Mouse (Mus musculus) ES-E14 (cell line): ENCODE data around the gene Lin28a. TPM values are rescaled to one million over a fixed set of nuclear protein-coding genes. Genes with fewer than 3 reads are reported as not detected.
A peak's percentile ranks its signal among the peaks of the same experiment; 100 is the strongest.

Source experiments
- DNase-seq: peaks from one replicate; pipeline ENCODE4 v3.0.0-alpha.2; 2013; ENCODE audit warnings: low read depth, low spot score
- H3K27ac ChIP-seq: 2 replicates; pipeline ENCODE4 v1.5.1; 2012; ENCODE audit warnings: low read depth, mild to moderate bottlenecking, low read length, moderate library complexity, mixed read lengths; ENCODE audit not compliant: poor library complexity, insufficient read depth, severe bottlenecking
- H3K36me3 ChIP-seq: 2 replicates; pipeline ENCODE4 v1.6.1; 2012; ENCODE audit warnings: mild to moderate bottlenecking, low read length, moderate library complexity, mixed read lengths; ENCODE audit not compliant: control insufficient read depth, poor library complexity, insufficient read depth, severe bottlenecking
- H3K4me1 ChIP-seq, 2 experiments: fragments of 150-350 bp in 1 of 2; sonication (generic) in 1 of 2; 2 replicates each; pipeline ENCODE4 v1.6.1; 2012; ENCODE audit warnings: low read length in 2 of 2, mild to moderate bottlenecking in 1 of 2, mixed read lengths in 1 of 2; ENCODE audit not compliant: control insufficient read depth in 2 of 2, insufficient read depth in 2 of 2, poor library complexity in 1 of 2
- H3K4me3 ChIP-seq, 2 experiments: fragments of 150-350 bp in 1 of 2; sonication (generic) in 1 of 2; 2 replicates each; pipeline ENCODE4 v1.5.1; 2012; ENCODE audit warnings: low read length in 2 of 2, low read depth in 1 of 2, mild to moderate bottlenecking in 1 of 2, mixed read lengths in 1 of 2; ENCODE audit not compliant: insufficient read depth in 1 of 2, poor library complexity in 1 of 2, severe bottlenecking in 1 of 2
- H3K9ac ChIP-seq: 2 replicates; pipeline ENCODE4 v1.6.1; 2012; ENCODE audit warnings: low read depth, mild to moderate bottlenecking, low read length, mixed read lengths; ENCODE audit not compliant: poor library complexity, insufficient read depth, severe bottlenecking
- H3K9me3 ChIP-seq: fragments of 150-350 bp; sonication (generic); 2 replicates; pipeline ENCODE4 v1.6.1; 2012; ENCODE audit warnings: low read depth, mild to moderate bottlenecking, low read length; ENCODE audit not compliant: control insufficient read depth, insufficient read depth
- CHD2 ChIP-seq: IDR thresholded peaks from 2 replicates; pipeline ENCODE4 v1.6.1; 2014; ENCODE audit warnings: mild to moderate bottlenecking, low read depth, low read length, inconsistent platforms
- HCFC1 ChIP-seq: IDR thresholded peaks from 2 replicates; pipeline ENCODE4 v1.6.1; 2012; ENCODE audit warnings: low read length, inconsistent platforms, borderline replicate concordance; ENCODE audit not compliant: insufficient read depth
- MAFK ChIP-seq: IDR thresholded peaks from 2 replicates; pipeline ENCODE4 v1.6.1; 2014; ENCODE audit warnings: mild to moderate bottlenecking, low read depth, low read length, inconsistent platforms; ENCODE audit not compliant: insufficient read depth
- ZC3H11A ChIP-seq: IDR thresholded peaks from 2 replicates; pipeline ENCODE4 v1.6.1; 2012; ENCODE audit warnings: low read depth, mild to moderate bottlenecking, inconsistent platforms, low read length, borderline replicate concordance
- ZNF384 ChIP-seq: IDR thresholded peaks from 2 replicates; pipeline ENCODE4 v1.6.1; 2012; ENCODE audit warnings: low read depth, low read length, inconsistent platforms
- in situ Hi-C, 2 experiments: fragments of 600-800 bp; cut with MboI; formaldehyde crosslinking; loops; one replicate each; pipeline ENCODE4 v1.15.1; 2025; ENCODE audit warnings: low sequenced_read_pairs in 2 of 2, inconsistent platforms in 1 of 2; ENCODE audit not compliant: unreplicated experiment in 2 of 2
- total RNA-seq: library from RNA; depleted of rRNA; stranded (reverse); fragments of 300-350 nt; gene quantifications from 2 replicates; pipeline ENCODE4 v1.2.3, GENCODE M21; 2012

Gene Lin28a
- total RNA-seq, 1 experiment = 134 TPM

GRCm38 (mm10) chr4:134020621-134021020 lies 2.0 kb upstream of the Lin28a start:
- Histone ChIP-seq H3K4me1 (peaks cover 0 to 8% of the 10 kb centered on the region in 2 experiments; a peak in 3 of 4 replicates), H3K9ac (no peak overlapping the region), H3K36me3 (no peaks in the 10 kb centered on the region; the same call in 1 of the 2 replicates), H3K9me3 (no peaks in the 10 kb centered on the region), H3K4me3 (no peak overlapping the region), H3K27ac (no peak overlapping the region)
- no peak for DNase-seq
- in situ Hi-C loops = no loop called here
- TF ChIP-seq ZNF384 (peak; percentile 87), MAFK (no peak)

GRCm38 (mm10) chr4:134019641-134020351 lies 1.2 kb upstream of the Lin28a start:
- no peak for DNase-seq
- Histone ChIP-seq H3K4me1 (peaks cover 0 to 9% of the 10 kb centered on the region in 2 experiments; a peak in 3 of 4 replicates), H3K27ac (no peak overlapping the region), H3K9ac (no peak overlapping the region; the same call in 1 of the 2 replicates), H3K9me3 (no peaks in the 10 kb centered on the region), H3K4me3 (peak overlapping the region; percentile 23 to 39; a peak in 3 of 4 replicates), H3K36me3 (peaks cover 1% of the 10 kb centered on the region; the same call in 1 of the 2 replicates)
- TF ChIP-seq HCFC1 (no peak), CHD2 (no peak), MAFK (no peak), ZC3H11A (no peak), ZNF384 (no peak)
- in situ Hi-C loops = no loop called here

- DNase-seq = peak; percentile 46
- Histone ChIP-seq H3K4me3 (peak overlapping the region; percentile 85 to 88), H3K27ac (peak overlapping the region; percentile 80; the same call in 1 of the 2 replicates)
Measured at GRCm38 (mm10) chr4:134019210-134019609, 569 bp upstream of the Lin28a start.

GRCm38 (mm10) chr4:134018038-134018778 lies 433 bp downstream of the Lin28a start:
- no peak for TF ChIP-seq MAFK
- TF ChIP-seq HCFC1 = no peak
- no peak for TF ChIP-seq ZC3H11A
- no peak for TF ChIP-seq ZNF384
- TF ChIP-seq CHD2 = no peak
- Histone ChIP-seq H3K4me3 (peak overlapping the region; percentile 85 to 88), H3K36me3 (peaks cover 5% of the 10 kb centered on the region; the same call in 1 of the 2 replicates), H3K9me3 (no peaks in the 10 kb centered on the region), H3K4me1 (peaks cover 0 to 4% of the 10 kb centered on the region in 2 experiments; a peak in 3 of 4 replicates), H3K9ac (peak overlapping the region; percentile 87), H3K27ac (peak overlapping the region; percentile 96)
- no peak for DNase-seq
- in situ Hi-C loops = no loop called here

More at GRCm38 (mm10) chr4:134019210-134019609, 569 bp upstream of the Lin28a start:
- TF ChIP-seq ZNF384 (no peak), HCFC1 (no peak), MAFK (no peak), ZC3H11A (no peak), CHD2 (no peak)
- H3K36me3 ChIP-seq = peaks cover 4% of the 10 kb centered on the region; the same call in 1 of the 2 replicates
- no peak overlapping the region; the same call in 1 of the 2 replicates for H3K9ac ChIP-seq
- H3K4me1 ChIP-seq = peaks cover 0 to 10% of the 10 kb centered on the region in 2 experiments; a peak in 3 of 4 replicates
- no peaks in the 10 kb centered on the region for H3K9me3 ChIP-seq
- in situ Hi-C loops = no loop called here
